Mouse (Mus musculus) heart, adult 2 months (tissue): Measurements from ENCODE around the gene Clip3. TPM values are rescaled to one million over a fixed set of nuclear protein-coding genes. Genes with fewer than 3 reads are reported as not detected.

Experiments
- DNase-seq, 2 experiments: peaks; one replicate each; pipeline ENCODE4 v3.0.0; 2021
- H3K27ac ChIP-seq: fragments of 200-600 bp; 2 replicates; pipeline ENCODE4 v1.8.1; 2022
- H3K27me3 ChIP-seq: fragments of 200-500 bp; 2 replicates; pipeline ENCODE4 v1.6.1; 2012; ENCODE audit warnings: mild to moderate bottlenecking, low read length, inconsistent platforms, mixed read lengths; ENCODE audit not compliant: control insufficient read depth, insufficient read depth
- H3K36me3 ChIP-seq: fragments of 200-500 bp; 2 replicates; pipeline ENCODE4 v1.6.1; 2012; ENCODE audit warnings: low read length, inconsistent platforms; ENCODE audit not compliant: control insufficient read depth, insufficient read depth
- H3K4me1 ChIP-seq: fragments of 200-500 bp; 2 replicates; pipeline ENCODE4 v1.6.1; 2011; ENCODE audit warnings: low read length; ENCODE audit not compliant: control insufficient read depth, insufficient read depth
- H3K4me3 ChIP-seq: fragments of 200-600 bp; 2 replicates; pipeline ENCODE4 v1.8.1; 2022
- H3K79me2 ChIP-seq: fragments of 200-500 bp; replicated peaks from 2 replicates; pipeline ENCODE4 v1.6.1; 2012; ENCODE audit warnings: mild to moderate bottlenecking, inconsistent platforms, low read length, moderate library complexity, mixed read lengths; ENCODE audit not compliant: control insufficient read depth, insufficient read depth
- H3K9ac ChIP-seq: fragments of 200-500 bp; 2 replicates; pipeline ENCODE4 v1.6.1; 2012; ENCODE audit warnings: low read depth, mild to moderate bottlenecking, control low read depth, inconsistent platforms, low read length, mixed read lengths
- CTCF ChIP-seq: fragments of 200-600 bp; IDR thresholded peaks from 2 replicates; pipeline ENCODE4 v1.8.1; 2022; ENCODE audit warnings: antibody characterized with exemption, mild to moderate bottlenecking, moderate library complexity
- EP300 ChIP-seq: fragments of 200-500 bp; IDR thresholded peaks from 2 replicates; pipeline ENCODE4 v1.6.1; 2011; ENCODE audit warnings: low read depth, low read length, control low read depth; ENCODE audit not compliant: insufficient read depth
- POLR2A ChIP-seq: fragments of 200-500 bp; IDR thresholded peaks from 2 replicates; pipeline ENCODE4 v1.6.1; 2011; ENCODE audit warnings: mild to moderate bottlenecking, low read depth, low read length, control low read depth; ENCODE audit not compliant: insufficient read depth
- WGBS: fragments of 180-500 bp; shearing (Covaris S2); methylation state at CpG from one replicate; pipeline ENCODE4 v1.1.7; 2018; 5-methylcytosine and 5-hydroxymethylcytosine counted together
- intact Hi-C: fragments of 180-260 bp; cut with DNase I; formaldehyde crosslinking; loops from one replicate; pipeline ENCODE4 v1.15.1; 2025
- polyA plus RNA-seq: library from polyadenylated mRNA; depleted of rRNA; stranded (reverse); fragments of >200 nt; gene quantifications from 2 replicates; pipeline ENCODE4 v1.2.3, GENCODE M21; 2012
- total RNA-seq, 2 experiments: library from RNA; stranded (reverse); gene quantifications; 2 replicates each; pipeline ENCODE4 v1.2.3; 2021

The Clip3 gene
- total and polyA plus RNA-seq, 3 experiments: 5.6 to 6.6 (median 5.6) TPM

- H3K4me1 ChIP-seq: no peaks in the 10 kb centered on the region; the same call in 1 of the 2 replicates
- peak overlapping the region; percentile 36 for H3K9ac ChIP-seq
- intact Hi-C loops: loop anchor here (1.0 kb wide), 1 partner anchor 49 kb away; the partner anchor contains the start of gene Polr2i
- H3K79me2 ChIP-seq: no peaks in the 10 kb centered on the region
- no peaks in the 10 kb centered on the region for H3K36me3 ChIP-seq
- DNase-seq: peak; percentile 88 to 91
- TF ChIP-seq EP300 (no peak; the same call in 1 of the 2 replicates), CTCF (no peak), POLR2A (peak; percentile 64)
- H3K27me3 ChIP-seq: no peaks in the 10 kb centered on the region
- peak overlapping the region; percentile 91 for H3K27ac ChIP-seq
- peak overlapping the region; percentile 90 for H3K4me3 ChIP-seq
- under 1% methylated on average over 20 of the region's 20 CpGs for WGBS
Measured at GRCm38 (mm10) chr7:30280670-30281138, 10.8 kb upstream of the Clip3 start.

- 80% methylated on average over 4 of the region's 4 CpGs for WGBS
- Histone ChIP-seq H3K4me3 (no peak overlapping the region), H3K27me3 (no peaks in the 10 kb centered on the region), H3K36me3 (no peaks in the 10 kb centered on the region), H3K4me1 (no peaks in the 10 kb centered on the region; the same call in 1 of the 2 replicates), H3K9ac (no peak overlapping the region), H3K27ac (no peak overlapping the region), H3K79me2 (no peaks in the 10 kb centered on the region)
- DNase-seq: no peak
- intact Hi-C loops: no loop called here
- no peak for TF ChIP-seq CTCF
- TF ChIP-seq EP300: no peak
- no peak for TF ChIP-seq POLR2A
Measured at GRCm38 (mm10) chr7:30281522-30281921, 10.0 kb upstream of the Clip3 start.

GRCm38 (mm10) chr7:30282740-30283139 is 8.8 kb upstream of the Clip3 start:
- no peaks in the 10 kb centered on the region; the same call in 1 of the 2 replicates for H3K4me1 ChIP-seq
- 45% methylated on average over 7 of the region's 7 CpGs for WGBS
- peak in 1 of 2 experiments; percentile 26 for DNase-seq
- H3K9ac ChIP-seq: 0 out of 2 replicates have a peak overlapping the region, but pooled peaks have one; percentile 35
- no peaks in the 10 kb centered on the region for H3K27me3 ChIP-seq
- H3K4me3 ChIP-seq: no peak overlapping the region
- intact Hi-C loops: loop anchor here (2.0 kb wide), 1 partner anchor 18 kb away; no protein-coding TSS in a partner anchor
- H3K79me2 ChIP-seq: no peaks in the 10 kb centered on the region
- TF ChIP-seq CTCF (no peak), EP300 (no peak), POLR2A (peak; percentile 52; the same call in 1 of the 2 replicates)
- no peak overlapping the region for H3K27ac ChIP-seq
- H3K36me3 ChIP-seq: no peaks in the 10 kb centered on the region

GRCm38 (mm10) chr7:30286701-30287410 is 4.7 kb upstream of the Clip3 start:
- no peaks in the 10 kb centered on the region for H3K27me3 ChIP-seq
- DNase-seq: peak in 1 of 2 experiments; percentile 52
- H3K4me1 ChIP-seq: peaks cover 2% of the 10 kb centered on the region; the same call in 1 of the 2 replicates
- 27% methylated on average over 8 of the region's 8 CpGs for WGBS
- H3K9ac ChIP-seq: no peak overlapping the region
- intact Hi-C loops: no loop called here
- TF ChIP-seq POLR2A (no peak), CTCF (no peak), EP300 (no peak)
- H3K4me3 ChIP-seq: no peak overlapping the region
- no peak overlapping the region for H3K27ac ChIP-seq
- H3K36me3 ChIP-seq: no peaks in the 10 kb centered on the region
- H3K79me2 ChIP-seq: no peaks in the 10 kb centered on the region

- Histone ChIP-seq H3K79me2 (no peaks in the 10 kb centered on the region), H3K27ac (no peak overlapping the region), H3K36me3 (no peaks in the 10 kb centered on the region), H3K9ac (no peak overlapping the region), H3K27me3 (no peaks in the 10 kb centered on the region), H3K4me1 (peaks cover 2% of the 10 kb centered on the region; the same call in 1 of the 2 replicates), H3K4me3 (no peak overlapping the region)
- no peak for DNase-seq
- TF ChIP-seq EP300 (no peak), CTCF (no peak), POLR2A (no peak)
- intact Hi-C loops: no loop called here
- WGBS: 67% methylated on average over 6 of the region's 6 CpGs
Measured at GRCm38 (mm10) chr7:30288046-30288445, 3.5 kb upstream of the Clip3 start.
